Mouse (Mus musculus): Measurements from ENCODE around the gene Rfpl4b. TPM values are rescaled to one million over a fixed set of nuclear protein-coding genes. Genes with fewer than 3 reads are reported as not detected.

Gene Rfpl4b
- polyA plus RNA-seq, 1 experiment from 2014 or later: not detected

Other genes starting within 250 kb of the Rfpl4b start
- gene Lama4, start 143.7 kb upstream of the Rfpl4b start, polyA plus RNA-seq (2015; fragmentation: Nextera tagmentation; extraction: Ambion mirVana): 94.2 and 95.1 TPM in 2 replicates

Measured in embryonic facial prominence, embryonic 15.5 days (tissue).